Mouse (Mus musculus) liver, postnatal 0 days (tissue): ENCODE measurements around the gene Mapk6.

ENCODE experiments used
- CTCF ChIP-seq: sonication (generic); IDR thresholded peaks from 2 replicates; pipeline ENCODE4 v1.5.1; 2016; ENCODE audit warnings: antibody characterized with exemption, low read depth
- EP300 ChIP-seq: IDR thresholded peaks from 2 replicates; pipeline ENCODE4 v1.6.1; 2016; ENCODE audit warnings: antibody characterized with exemption, low read depth, mild to moderate bottlenecking

DNA sequence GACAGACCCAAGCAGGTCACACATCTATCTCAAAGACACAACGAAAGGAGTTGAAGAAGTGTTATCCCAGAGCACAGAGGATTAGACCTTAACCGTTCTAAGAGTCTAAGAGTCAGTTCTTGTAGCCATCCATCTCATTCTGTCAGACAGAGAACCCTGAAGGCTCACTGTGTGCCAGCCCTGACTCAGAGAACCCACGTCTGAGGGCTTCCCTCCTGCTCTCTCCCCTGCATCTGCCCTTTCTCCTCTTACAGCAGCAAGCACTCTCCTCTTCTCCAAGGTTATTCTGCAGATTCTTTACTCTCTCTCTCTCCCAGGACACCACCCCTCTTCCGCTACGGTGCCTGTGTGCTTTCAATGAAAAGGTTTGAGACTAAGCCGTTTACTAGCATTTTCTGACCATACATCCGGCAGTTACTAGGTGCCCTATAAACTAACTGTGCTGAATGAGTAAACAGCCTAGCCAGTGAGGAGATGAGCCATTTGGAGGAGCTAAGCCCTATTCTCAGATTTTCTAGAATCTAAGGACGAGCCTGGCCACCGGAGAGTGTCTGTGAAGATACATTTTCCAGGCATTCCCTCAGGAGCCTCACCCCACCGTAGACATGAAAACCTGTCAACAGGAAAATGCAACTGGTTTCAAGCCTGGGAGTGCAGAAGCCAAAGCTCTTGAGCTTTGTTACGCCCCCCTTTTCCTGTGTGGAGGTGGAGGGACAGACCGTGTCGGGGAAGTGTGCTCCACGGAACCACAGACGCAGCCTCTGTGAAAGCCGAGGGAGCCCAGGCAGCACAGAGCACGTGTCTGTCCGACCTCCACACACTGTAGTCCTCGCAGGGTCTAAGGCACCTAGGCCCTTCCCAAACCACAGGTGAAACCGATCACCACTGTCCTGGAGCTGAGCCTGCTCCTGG is 8.0 kb downstream of the Mapk6 start:
- no peak for TF ChIP-seq EP300
- no peak for TF ChIP-seq CTCF
